Mouse (Mus musculus) liver, embryonic 16.5 days (tissue): ENCODE results near the gene Csrnp3. TPM values are rescaled to one million over a fixed set of nuclear protein-coding genes. Genes with fewer than 3 reads are reported as not detected.

Source experiments
- polyA plus RNA-seq: library from polyadenylated mRNA; unstranded; fragments of >200 nt; fragmentation: Nextera tagmentation; extraction: Ambion mirVana; gene quantifications from 2 replicates; pipeline ENCODE4 v1.2.1, GENCODE M21; 2015

Csrnp3 gene
- polyA plus RNA-seq, 1 experiment from 2014 or later = not detected

Other genes with a start within 250 kb of the Csrnp3 start
- 0.06 and 0.11 TPM in 2 replicates for gene Scn2a, start 225.0 kb upstream of the Csrnp3 start, polyA plus RNA-seq